Mouse (Mus musculus) myocyte (in vitro differentiated cells): ENCODE results near the gene Hist2h4. TPM values are rescaled to one million over a fixed set of nuclear protein-coding genes. Genes with fewer than 3 reads are reported as not detected.

Source experiments
- H3K27me3 ChIP-seq: one replicate; pipeline ENCODE4 v1.6.1; 2011; ENCODE audit not compliant: control insufficient read depth, insufficient read depth, insufficient read length
- H3K36me3 ChIP-seq: one replicate; pipeline ENCODE4 v1.6.1; 2011; ENCODE audit not compliant: control insufficient read depth, insufficient read depth
- H3K4me2 ChIP-seq: one replicate; pipeline ENCODE4 v1.6.1; 2011; ENCODE audit warnings: low read depth, control low read depth
- H3K4me3 ChIP-seq: one replicate; pipeline ENCODE4 v1.5.1; 2011; ENCODE audit warnings: mild to moderate bottlenecking, control low read depth, moderate library complexity
- H3K79me2 ChIP-seq: one replicate; pipeline ENCODE4 v1.6.1; 2011; ENCODE audit not compliant: control insufficient read depth, insufficient read depth
- H3ac ChIP-seq: one replicate; pipeline ENCODE4 v1.6.1; 2011; ENCODE audit not compliant: control insufficient read depth, insufficient read length
- CEBPB ChIP-seq: IDR thresholded peaks from 2 replicates; pipeline ENCODE4 v1.6.1; 2011; ENCODE audit warnings: mild to moderate bottlenecking, moderate library complexity; ENCODE audit not compliant: poor library complexity, insufficient read depth, severe bottlenecking
- E2F4 ChIP-seq: IDR thresholded peaks from one replicate; pipeline ENCODE4 v1.6.1; 2011; ENCODE audit warnings: mild to moderate bottlenecking, control low read depth, moderate library complexity; ENCODE audit not compliant: insufficient read depth
- MAX ChIP-seq: IDR thresholded peaks from one replicate; pipeline ENCODE4 v1.6.1; 2011; ENCODE audit warnings: low read depth, mild to moderate bottlenecking, control low read depth
- MYOD1 ChIP-seq, 3 experiments: IDR thresholded peaks; one replicate each; pipeline ENCODE4 v1.6.1; 2011; ENCODE audit warnings: control low read depth in 2 of 3, low read depth in 2 of 3, mild to moderate bottlenecking in 2 of 3, moderate library complexity in 1 of 3; ENCODE audit not compliant: insufficient read length in 2 of 3, control insufficient read depth in 1 of 3
- MYOG ChIP-seq, 3 experiments: IDR thresholded peaks; one replicate each; pipeline ENCODE4 v1.6.1; 2011; ENCODE audit warnings: control low read depth in 2 of 3, low read depth in 2 of 3, mild to moderate bottlenecking in 2 of 3; ENCODE audit not compliant: insufficient read length in 2 of 3, control insufficient read depth in 1 of 3, insufficient read depth in 1 of 3
- POLR2A ChIP-seq: IDR thresholded peaks from one replicate; pipeline ENCODE4 v1.6.1; 2011; ENCODE audit warnings: low read depth, mild to moderate bottlenecking, control low read depth, moderate library complexity; ENCODE audit not compliant: insufficient read length
- POLR2AphosphoS2 ChIP-seq: IDR thresholded peaks from one replicate; pipeline ENCODE4 v1.6.1; 2011; ENCODE audit warnings: low read depth, control low read depth; ENCODE audit not compliant: insufficient read length
- REST ChIP-seq: IDR thresholded peaks from one replicate; pipeline ENCODE4 v1.6.1; 2011; ENCODE audit warnings: mild to moderate bottlenecking, control low read depth, moderate library complexity; ENCODE audit not compliant: insufficient read depth, insufficient read length
- SRF ChIP-seq: IDR thresholded peaks from one replicate; pipeline ENCODE4 v1.6.1; 2011; ENCODE audit warnings: low read depth; ENCODE audit not compliant: control insufficient read depth, insufficient read length
- TCF12 ChIP-seq: IDR thresholded peaks from one replicate; pipeline ENCODE4 v1.6.1; 2011; ENCODE audit warnings: mild to moderate bottlenecking, control low read depth; ENCODE audit not compliant: poor library complexity, insufficient read depth, severe bottlenecking
- TCF3 ChIP-seq: IDR thresholded peaks from one replicate; pipeline ENCODE4 v1.6.1; 2011; ENCODE audit warnings: low read depth, control low read depth; ENCODE audit not compliant: insufficient read length
- USF1 ChIP-seq: IDR thresholded peaks from one replicate; pipeline ENCODE4 v1.6.1; 2011; ENCODE audit warnings: low read depth, mild to moderate bottlenecking, control low read depth, moderate library complexity
- polyA plus RNA-seq: library from polyadenylated mRNA; unstranded; fragments of >200 nt; fragmentation: generic; extraction: Trizol; gene quantifications from one replicate; pipeline ENCODE4 v1.2.1, GENCODE M21; 2012; ENCODE audit warnings: missing spikeins

Gene Hist2h4
- polyA plus RNA-seq, 1 experiment: 1.1 TPM

DNA sequence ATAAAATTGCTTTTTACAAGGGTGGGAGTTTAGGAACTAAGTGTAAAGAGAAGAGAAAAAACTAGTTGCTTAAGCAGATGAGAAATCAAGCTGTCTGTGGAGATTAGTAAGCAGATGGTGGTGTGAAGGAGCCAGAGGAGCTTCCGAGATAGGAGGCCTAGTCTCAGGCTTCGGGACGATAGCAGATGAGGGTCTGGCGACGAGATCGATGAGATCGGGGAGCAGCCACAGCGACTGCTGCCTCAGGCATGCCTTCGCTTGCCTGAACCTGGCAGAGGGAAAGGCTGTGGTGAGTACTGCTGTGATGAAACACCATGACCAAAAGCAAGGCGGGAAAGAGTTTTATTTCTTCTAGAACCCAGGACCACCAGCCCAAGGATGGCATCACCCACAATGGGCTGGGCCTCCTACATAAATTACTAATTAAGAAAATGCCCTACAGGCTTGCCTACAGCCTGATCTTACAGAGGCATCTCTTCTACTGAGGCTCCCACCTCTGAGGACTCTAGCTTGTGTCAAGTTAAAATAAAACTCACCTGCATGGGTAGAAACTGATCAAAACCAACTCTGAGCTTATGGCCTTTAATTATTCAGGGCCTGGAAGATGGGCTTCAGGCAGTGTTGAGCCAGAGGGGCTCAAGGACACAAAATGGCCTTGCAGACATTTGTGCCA is 8.3 kb downstream of the Hist2h4 start:
- Histone ChIP-seq H3K4me2 (no peak overlapping the region), H3ac (no peak overlapping the region), H3K27me3 (no peaks in the 10 kb centered on the region), H3K36me3 (no peaks in the 10 kb centered on the region), H3K79me2 (no peaks in the 10 kb centered on the region), H3K4me3 (no peak overlapping the region)
- TF ChIP-seq MAX: no peak
- TF ChIP-seq E2F4: no peak
- TF ChIP-seq MYOG (IDR thresholded peaks at IDR 0.05; ENCODE audit: control insufficient read depth in 1 of 3, insufficient read depth in 1 of 3, insufficient read length in 2 of 3, low read depth in 2 of 3): no peak
- no peak for TF ChIP-seq TCF12
- no peak for TF ChIP-seq REST
- TF ChIP-seq CEBPB: no peak
- no peak for TF ChIP-seq USF1
- no peak for TF ChIP-seq SRF
- TF ChIP-seq POLR2A: no peak
- no peak for TF ChIP-seq POLR2AphosphoS2
- no peak for TF ChIP-seq MYOD1 (IDR thresholded peaks at IDR 0.05; ENCODE audit: control insufficient read depth in 1 of 3, insufficient read length in 2 of 3, low read depth in 2 of 3)
- no peak for TF ChIP-seq TCF3

DNA sequence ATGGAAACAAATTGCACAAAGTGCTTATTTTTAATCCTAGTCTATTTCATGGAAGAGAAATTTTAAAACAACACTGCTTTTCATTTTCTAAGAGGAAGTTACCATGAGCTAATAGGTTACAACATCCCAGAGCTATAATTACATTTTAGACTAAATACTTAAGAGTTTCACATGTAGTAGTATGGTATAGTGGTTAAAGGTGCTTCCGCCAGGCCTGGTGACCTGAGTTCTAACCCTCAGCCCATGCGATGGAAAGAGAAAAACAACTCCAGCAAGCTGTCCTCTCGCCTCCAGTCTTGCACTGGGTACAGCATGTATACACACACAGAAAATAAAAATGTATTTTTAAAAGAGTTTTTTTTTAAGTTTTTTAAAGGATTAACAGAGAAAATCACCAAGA is 11.3 kb downstream of the Hist2h4 start:
- Histone ChIP-seq H3K27me3 (no peaks in the 10 kb centered on the region), H3K79me2 (peaks cover 5% of the 10 kb centered on the region), H3K36me3 (no peaks in the 10 kb centered on the region), H3K4me2 (no peak overlapping the region), H3ac (no peak overlapping the region), H3K4me3 (no peak overlapping the region)
- no peak for TF ChIP-seq SRF
- TF ChIP-seq POLR2A: no peak
- TF ChIP-seq REST: no peak
- no peak for TF ChIP-seq CEBPB

DNA sequence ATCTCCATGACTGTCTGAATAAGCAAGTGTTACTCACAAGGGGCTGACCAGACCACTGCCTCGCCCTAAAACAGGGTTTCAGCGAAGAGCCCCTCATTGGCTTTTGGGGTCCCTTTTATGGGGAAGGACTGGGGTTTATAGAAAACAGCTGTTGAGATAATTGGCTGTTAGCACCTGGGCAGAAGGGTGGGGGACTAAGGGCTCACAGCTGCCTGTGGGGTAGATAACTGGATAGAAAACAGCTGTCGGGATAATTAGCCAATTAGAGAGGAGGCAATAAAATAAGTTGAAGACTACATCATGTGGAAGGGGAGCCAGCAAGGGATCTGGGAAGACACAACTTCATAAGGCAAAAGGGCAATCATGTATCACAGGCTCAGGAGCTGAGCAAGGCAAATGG is 12.2 kb downstream of the Hist2h4 start:
- H3K4me2 ChIP-seq: no peak overlapping the region
- no peak for TF ChIP-seq SRF
- TF ChIP-seq TCF12: peak; percentile 19
- TF ChIP-seq POLR2AphosphoS2: no peak
- peak in 1 of 3 experiments; percentile 7 for TF ChIP-seq MYOD1 (IDR thresholded peaks at IDR 0.05; ENCODE audit: control insufficient read depth in 1 of 3, insufficient read length in 2 of 3, low read depth in 2 of 3)
- no peaks in the 10 kb centered on the region for H3K36me3 ChIP-seq
- H3K4me3 ChIP-seq: no peak overlapping the region
- H3K79me2 ChIP-seq: peaks cover 5% of the 10 kb centered on the region
- no peak overlapping the region for H3ac ChIP-seq
- no peaks in the 10 kb centered on the region for H3K27me3 ChIP-seq

DNA sequence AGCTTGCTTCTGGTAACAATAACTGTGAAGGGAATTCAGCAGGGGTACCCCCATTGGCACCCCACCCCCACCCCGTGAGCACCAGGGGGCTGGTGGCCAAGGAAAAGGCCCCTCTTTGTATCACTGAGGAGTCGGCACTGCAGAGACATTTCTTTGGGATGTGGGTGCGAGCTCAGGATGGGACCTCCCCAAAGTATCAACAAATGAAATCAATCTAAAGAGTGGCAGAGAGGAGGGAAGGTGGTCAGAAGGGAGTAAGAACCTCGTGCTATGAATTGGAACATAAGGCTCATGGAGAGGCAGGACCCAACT is 14.1 kb downstream of the Hist2h4 start:
- Histone ChIP-seq H3K27me3 (no peaks in the 10 kb centered on the region), H3K36me3 (no peaks in the 10 kb centered on the region), H3K79me2 (peaks cover 5% of the 10 kb centered on the region), H3ac (no peak overlapping the region), H3K4me3 (peak overlapping the region; percentile 35), H3K4me2 (peak overlapping the region; percentile 74)
- no peak for TF ChIP-seq CEBPB
- no peak for TF ChIP-seq POLR2AphosphoS2
- TF ChIP-seq TCF3: no peak
- TF ChIP-seq REST: no peak
- no peak for TF ChIP-seq MYOD1 (IDR thresholded peaks at IDR 0.05; ENCODE audit: control insufficient read depth in 1 of 3, insufficient read length in 2 of 3, low read depth in 2 of 3)
- TF ChIP-seq POLR2A: no peak
- TF ChIP-seq SRF: no peak
- TF ChIP-seq MYOG (IDR thresholded peaks at IDR 0.05; ENCODE audit: control insufficient read depth in 1 of 3, insufficient read depth in 1 of 3, insufficient read length in 2 of 3, low read depth in 2 of 3): no peak
- TF ChIP-seq TCF12: no peak
- TF ChIP-seq MAX: no peak
- TF ChIP-seq USF1: no peak

DNA sequence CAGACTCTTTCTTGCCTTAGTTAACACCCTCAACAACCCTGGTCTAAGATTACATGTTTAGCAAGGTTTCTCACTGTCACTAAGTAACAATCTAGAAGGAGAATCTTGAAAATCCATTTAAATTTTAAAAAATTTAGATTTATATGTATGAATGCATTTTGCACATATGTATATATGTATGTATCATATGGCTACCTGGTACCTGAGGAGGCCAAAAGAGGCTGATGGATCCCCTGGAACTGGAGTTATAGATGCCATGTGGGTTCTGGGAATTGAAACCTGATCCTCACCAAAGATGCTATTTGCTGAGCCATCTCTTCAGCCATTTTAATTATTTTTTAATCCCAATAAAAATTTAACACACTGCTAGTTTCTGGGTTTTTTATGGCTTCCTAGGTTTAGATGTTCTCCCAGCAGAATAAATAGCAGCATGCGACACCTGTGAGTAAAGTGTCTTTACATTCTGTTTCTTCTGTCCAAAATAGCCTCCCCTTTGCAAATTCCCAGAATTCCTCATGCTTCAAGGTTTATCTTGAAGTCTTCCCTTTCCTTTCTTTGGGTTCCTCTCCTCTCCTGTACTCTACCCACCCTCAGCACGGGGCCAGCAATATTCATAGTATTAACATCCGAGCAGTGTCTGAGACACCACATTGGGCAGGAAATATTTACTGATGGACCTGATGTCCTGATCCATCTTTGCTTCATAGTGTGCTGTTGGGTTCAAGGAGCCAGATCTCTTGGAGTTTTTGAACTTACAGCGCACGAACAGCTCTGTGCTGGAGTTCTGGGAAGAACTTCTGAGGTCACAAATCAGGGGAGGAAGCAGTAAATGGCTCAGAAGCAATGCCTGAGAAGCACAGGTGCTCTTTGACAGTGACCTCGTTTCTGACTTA is 14.7 kb downstream of the Hist2h4 start:
- Histone ChIP-seq H3K4me3 (peak overlapping the region; percentile 35), H3K79me2 (peaks cover 5% of the 10 kb centered on the region), H3ac (no peak overlapping the region), H3K36me3 (no peaks in the 10 kb centered on the region), H3K4me2 (peak overlapping the region; percentile 74), H3K27me3 (no peaks in the 10 kb centered on the region)
- TF ChIP-seq POLR2AphosphoS2: peak; percentile 28
- TF ChIP-seq USF1: no peak
- TF ChIP-seq MYOG (IDR thresholded peaks at IDR 0.05; ENCODE audit: control insufficient read depth in 1 of 3, insufficient read depth in 1 of 3, insufficient read length in 2 of 3, low read depth in 2 of 3): no peak
